ENCODE assay signal across 8 mouse cellular contexts in genomic region chr12:86890091-86890720, GRCm38 (mm10). TPM values are rescaled to one million over a fixed set of nuclear protein-coding genes. Genes with fewer than 3 reads are reported as not detected.
A peak's percentile ranks its signal among the peaks of the same experiment; 100 is the strongest.
DNase-seq lines count a peak whose midpoint lies in the region; ATAC-seq and TF ChIP-seq lines count a peak whose summit lies in the region.

No protein-coding gene starts in this region.

- DNase-seq in heart, adult 11 months: peak; percentile 85
- no peak for DNase-seq in heart, adult 8-10 months (ENCODE audit: low spot score)
- DNase-seq in embryonic facial prominence, embryonic 10.5 days (ENCODE audit: low spot score): no peak
- DNase-seq in spleen, postnatal 36 days (ENCODE audit: low spot score in 2 of 2): no peak
- no peak for DNase-seq in right cerebral cortex, adult 2 months (ENCODE audit: low spot score in 2 of 2)

- peak; percentile 31 for TF ChIP-seq CTCF in intestine, postnatal 0 days (IDR thresholded peaks at IDR 0.05; ENCODE audit: low read depth)

- no peak overlapping the region for H3K4me2 ChIP-seq in intestine, postnatal 0 days (replicated peaks; ENCODE audit: low read depth)
- peak overlapping the region; percentile 57; the same call in 1 of the 2 replicates for H3K4me2 ChIP-seq in midbrain, embryonic 12.5 days (replicated peaks)

- H3K9me3 ChIP-seq in embryonic facial prominence, embryonic 10.5 days: no peaks in the 10 kb centered on the region
- no peaks in the 10 kb centered on the region for H3K9me3 ChIP-seq in intestine, postnatal 0 days (ENCODE audit: control insufficient read depth)
- no peaks in the 10 kb centered on the region for H3K9me3 ChIP-seq in midbrain, embryonic 12.5 days

- ATAC-seq in intestine, postnatal 0 days: no peak
- no peak for ATAC-seq in midbrain, embryonic 12.5 days (ENCODE audit: low FRiP score, low read depth)
- ATAC-seq in CD4-positive, CD25-positive, alpha-beta regulatory T cell, adult 4 months: no peak

- no peak overlapping the region for H3K9ac ChIP-seq in intestine, postnatal 0 days (ENCODE audit: low read depth, low read length)
- H3K9ac ChIP-seq in midbrain, embryonic 12.5 days (replicated peaks): peak overlapping the region; percentile 51; the same call in 1 of the 2 replicates

- H3K27ac ChIP-seq in embryonic facial prominence, embryonic 10.5 days (replicated peaks): peak overlapping the region; percentile 93
- no peak overlapping the region for H3K27ac ChIP-seq in intestine, postnatal 0 days (ENCODE audit: low read depth, low read length)
- peak overlapping the region; percentile 98 for H3K27ac ChIP-seq in midbrain, embryonic 12.5 days (replicated peaks)

- H3K4me3 ChIP-seq in embryonic facial prominence, embryonic 10.5 days: no peak overlapping the region
- H3K4me3 ChIP-seq in intestine, postnatal 0 days (ENCODE audit: low read depth, low read length): no peak overlapping the region
- no peak overlapping the region for H3K4me3 ChIP-seq in midbrain, embryonic 12.5 days

- peaks cover 96% of the 10 kb centered on the region for H3K4me1 ChIP-seq in embryonic facial prominence, embryonic 10.5 days
- peaks cover 16% of the 10 kb centered on the region for H3K4me1 ChIP-seq in intestine, postnatal 0 days (replicated peaks; ENCODE audit: control insufficient read depth, insufficient read depth, low read length)
- H3K4me1 ChIP-seq in midbrain, embryonic 12.5 days: peaks cover 93% of the 10 kb centered on the region

- peaks cover 36% of the 10 kb centered on the region for H3K27me3 ChIP-seq in embryonic facial prominence, embryonic 10.5 days (replicated peaks; ENCODE audit: low read depth, poor library complexity, severe bottlenecking)
- H3K27me3 ChIP-seq in intestine, postnatal 0 days (replicated peaks; ENCODE audit: control insufficient read depth, insufficient read depth, low read length): no peaks in the 10 kb centered on the region
- 0 out of 2 replicates have a peak, but pooled peaks cover 11% of the 10 kb centered on the region for H3K27me3 ChIP-seq in midbrain, embryonic 12.5 days

- WGBS in embryonic facial prominence, embryonic 10.5 days: 59% methylated on average over 12 of the region's 12 CpGs
- 49% methylated on average over 12 of the region's 12 CpGs for WGBS in intestine, postnatal 0 days
- WGBS in midbrain, embryonic 12.5 days: 45% methylated on average over 12 of the region's 12 CpGs

- no peaks in the 10 kb centered on the region for H3K36me3 ChIP-seq in embryonic facial prominence, embryonic 10.5 days (replicated peaks)
- H3K36me3 ChIP-seq in intestine, postnatal 0 days (ENCODE audit: control insufficient read depth, insufficient read depth): no peaks in the 10 kb centered on the region
- no peaks in the 10 kb centered on the region for H3K36me3 ChIP-seq in midbrain, embryonic 12.5 days

RNA-seq across cellular contexts. Expression of gene Irf2bpl, which starts 5.6 kb away (rescaled TPM):
- 10 to 100 TPM; 26.2 to 30.4 (median 27.8) TPM for total RNA-seq in heart, adult 8-10 months (2022)
- polyA plus RNA-seq in embryonic facial prominence, embryonic 10.5 days (2016; fragmentation: Nextera tagmentation; extraction: Ambion mirVana): 13.5 and 17.3 TPM in 2 replicates
- 10.0 and 10.7 TPM in 2 replicates for polyA plus RNA-seq in intestine, postnatal 0 days (2015; fragmentation: Nextera tagmentation; extraction: Ambion mirVana)
- 74.0 and 76.0 TPM in 2 replicates for polyA plus RNA-seq in midbrain, embryonic 12.5 days (2016; fragmentation: Nextera tagmentation; extraction: Ambion mirVana)
- polyA plus RNA-seq in CD4-positive, CD25-positive, alpha-beta regulatory T cell, adult 4 months (2017; shearing (Covaris generic)): 10 to 100 TPM in 1 of 2 experiments, 1 to 10 TPM in 1; 7.6 to 18.8 TPM

RNA-seq across cellular contexts. Expression of gene Cipc, which starts 56.6 kb away (rescaled TPM):
- total RNA-seq in heart, adult 8-10 months (2022): 10 to 100 TPM; 42.4 to 53.8 (median 48.3) TPM
- 35.1 and 37.1 TPM in 2 replicates for polyA plus RNA-seq in embryonic facial prominence, embryonic 10.5 days (2016; fragmentation: Nextera tagmentation; extraction: Ambion mirVana)
- 3.2 and 3.8 TPM in 2 replicates for polyA plus RNA-seq in intestine, postnatal 0 days (2015; fragmentation: Nextera tagmentation; extraction: Ambion mirVana)
- 44.3 and 46.4 TPM in 2 replicates for polyA plus RNA-seq in midbrain, embryonic 12.5 days (2016; fragmentation: Nextera tagmentation; extraction: Ambion mirVana)
- 10 to 100 TPM; 20.0 to 29.3 TPM for polyA plus RNA-seq in CD4-positive, CD25-positive, alpha-beta regulatory T cell, adult 4 months (2017; shearing (Covaris generic))
